Mouse (Mus musculus): ENCODE results near the gene Primpol. TPM values are rescaled to one million over a fixed set of nuclear protein-coding genes. Genes with fewer than 3 reads are reported as not detected.
"Not testable (repeated sequence)": the region's sequence is repeated elsewhere in the genome, so short reads cannot be mapped to it uniquely, and the experiment has no call there.

Gene Primpol
- polyA plus RNA-seq, 2 experiments: 10.1 to 16.8 TPM

DNA sequence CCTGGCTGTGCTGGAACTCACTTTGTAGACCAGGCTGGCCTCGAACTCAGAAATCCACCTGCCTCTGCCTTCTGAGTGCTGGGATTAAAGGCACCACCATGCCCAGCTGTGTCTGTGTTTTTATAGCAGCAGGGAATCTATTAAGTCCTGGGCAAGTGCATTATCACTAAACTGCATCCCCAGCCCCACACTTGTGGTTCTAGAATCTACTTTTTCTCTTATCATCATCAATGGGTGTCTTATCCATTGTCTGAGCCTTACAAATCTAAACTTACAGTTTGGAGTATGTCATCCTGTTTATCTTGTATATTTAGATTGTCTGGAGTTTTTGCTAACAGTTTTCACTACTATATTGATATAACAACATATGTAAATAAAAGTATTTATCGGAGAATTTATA, 28.3 kb downstream of the Primpol start:
- no peak for DNase-seq (ENCODE audit: low spot score)
- 95% methylated on average over 2 of the region's 2 CpGs for WGBS
- no peak for TF ChIP-seq POLR2A (IDR thresholded peaks at IDR 0.05; ENCODE audit: borderline replicate concordance, extremely low read depth, insufficient read depth, insufficient read length)

GRCm38 (mm10) chr8:46587911-46588310, 29.1 kb downstream of the Primpol start:
- H3K4me2 ChIP-seq (replicated peaks; ENCODE audit: low read depth, low read length, severe bottlenecking): no peak overlapping the region
- H3K36me3 ChIP-seq (ENCODE audit: control insufficient read depth, insufficient read depth, low read length): peaks cover 6% of the 10 kb centered on the region
- H3K9me3 ChIP-seq (ENCODE audit: control insufficient read depth, low read length): no peaks in the 10 kb centered on the region
- ATAC-seq (ENCODE audit: low FRiP score, low read depth) (no peak), DNase-seq (ENCODE audit: low spot score) (no peak)
- no peak overlapping the region for H3K9ac ChIP-seq (ENCODE audit: low read depth, low read length, severe bottlenecking)
- no peaks in the 10 kb centered on the region for H3K27me3 ChIP-seq (ENCODE audit: control insufficient read depth, insufficient read depth, low read length)
- WGBS: 87% methylated on average over 5 of the region's 5 CpGs
- TF ChIP-seq POLR2A (IDR thresholded peaks at IDR 0.05; ENCODE audit: borderline replicate concordance, extremely low read depth, insufficient read depth, insufficient read length): no peak
- no peak overlapping the region for H3K4me3 ChIP-seq (replicated peaks; ENCODE audit: low read length)
- H3K27ac ChIP-seq (replicated peaks; ENCODE audit: low read depth, low read length): no peak overlapping the region
- H3K4me1 ChIP-seq (ENCODE audit: control insufficient read depth, insufficient read depth, low read length): no peaks in the 10 kb centered on the region

More for the DNA sequence above, 28.3 kb downstream of the Primpol start:
- no peaks in the 10 kb centered on the region for H3K4me1 ChIP-seq (ENCODE audit: control insufficient read depth, insufficient read depth, low read length)
- no peak for ATAC-seq (ENCODE audit: low FRiP score, low read depth)
- no peaks in the 10 kb centered on the region for H3K9me3 ChIP-seq (ENCODE audit: control insufficient read depth, low read length)
- H3K9ac ChIP-seq (ENCODE audit: low read depth, low read length, severe bottlenecking): no peak overlapping the region
- H3K27me3 ChIP-seq (ENCODE audit: control insufficient read depth, insufficient read depth, low read length): no peaks in the 10 kb centered on the region
- H3K36me3 ChIP-seq (ENCODE audit: control insufficient read depth, insufficient read depth, low read length): peaks cover 6% of the 10 kb centered on the region
- H3K4me2 ChIP-seq (replicated peaks; ENCODE audit: low read depth, low read length, severe bottlenecking): no peak overlapping the region
- no peak overlapping the region for H3K4me3 ChIP-seq (replicated peaks; ENCODE audit: low read length)
- H3K27ac ChIP-seq (replicated peaks; ENCODE audit: low read depth, low read length): no peak overlapping the region

DNA sequence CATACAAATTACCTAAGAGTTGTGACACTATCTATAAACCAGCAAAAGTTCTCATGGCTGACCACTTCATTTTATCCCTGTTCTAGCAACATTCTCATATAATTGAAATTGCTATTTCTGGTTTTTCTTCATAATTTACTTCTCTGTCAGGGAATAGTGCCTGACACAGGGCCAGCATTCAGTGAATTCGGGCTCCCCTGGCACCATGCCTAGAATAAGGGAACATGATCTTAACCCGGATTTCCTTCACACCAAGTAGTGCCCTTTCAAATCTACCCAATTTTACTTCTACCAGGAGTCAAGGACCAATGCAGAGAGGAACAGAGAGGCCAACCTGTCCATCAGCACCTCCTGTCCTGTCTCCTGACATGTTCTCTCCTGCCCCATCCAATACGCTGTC, 31.4 kb downstream of the Primpol start:
- H3K4me3 ChIP-seq (replicated peaks; ENCODE audit: low read length): no peak overlapping the region
- H3K9ac ChIP-seq (ENCODE audit: low read depth, low read length, severe bottlenecking): no peak overlapping the region
- peaks cover 12% of the 10 kb centered on the region; the same call in 1 of the 2 replicates for H3K36me3 ChIP-seq (ENCODE audit: control insufficient read depth, insufficient read depth, low read length)
- no peaks in the 10 kb centered on the region for H3K4me1 ChIP-seq (ENCODE audit: control insufficient read depth, insufficient read depth, low read length)
- 63% methylated on average over 3 of the region's 3 CpGs for WGBS
- no peak overlapping the region for H3K27ac ChIP-seq (replicated peaks; ENCODE audit: low read depth, low read length)
- no peaks in the 10 kb centered on the region for H3K27me3 ChIP-seq (ENCODE audit: control insufficient read depth, insufficient read depth, low read length)
- no peak overlapping the region for H3K4me2 ChIP-seq (replicated peaks; ENCODE audit: low read depth, low read length, severe bottlenecking)
- H3K9me3 ChIP-seq (ENCODE audit: control insufficient read depth, low read length): no peaks in the 10 kb centered on the region
- no peak for TF ChIP-seq POLR2A (IDR thresholded peaks at IDR 0.05; ENCODE audit: borderline replicate concordance, extremely low read depth, insufficient read depth, insufficient read length)
- ATAC-seq (ENCODE audit: low FRiP score, low read depth) (no peak), DNase-seq (ENCODE audit: low spot score) (no peak)

GRCm38 (mm10) chr8:46584328-46584727, 32.7 kb downstream of the Primpol start:
- not testable (repeated sequence) for H3K27me3 ChIP-seq (ENCODE audit: control insufficient read depth, insufficient read depth, low read length); ATAC-seq (ENCODE audit: low FRiP score, low read depth); H3K4me1 ChIP-seq (ENCODE audit: control insufficient read depth, insufficient read depth, low read length); H3K4me3 ChIP-seq (replicated peaks; ENCODE audit: low read length); H3K9ac ChIP-seq (ENCODE audit: low read depth, low read length, severe bottlenecking); H3K4me2 ChIP-seq (replicated peaks; ENCODE audit: low read depth, low read length, severe bottlenecking); H3K27ac ChIP-seq (replicated peaks; ENCODE audit: low read depth, low read length); DNase-seq (ENCODE audit: low spot score); H3K9me3 ChIP-seq (ENCODE audit: control insufficient read depth, low read length)
- H3K36me3 ChIP-seq (ENCODE audit: control insufficient read depth, insufficient read depth, low read length): peaks cover 21% of the 10 kb centered on the region
- WGBS: 58% methylated on average over 4 of the region's 4 CpGs

- Histone ChIP-seq H3K36me3 (ENCODE audit: control insufficient read depth, insufficient read depth, low read length) (peaks cover 62% of the 10 kb centered on the region), H3K4me2 (replicated peaks; ENCODE audit: low read depth, low read length, severe bottlenecking) (no peak overlapping the region), H3K9me3 (ENCODE audit: control insufficient read depth, low read length) (no peaks in the 10 kb centered on the region), H3K4me3 (replicated peaks; ENCODE audit: low read length) (no peak overlapping the region), H3K9ac (ENCODE audit: low read depth, low read length, severe bottlenecking) (no peak overlapping the region), H3K27me3 (ENCODE audit: control insufficient read depth, insufficient read depth, low read length) (no peaks in the 10 kb centered on the region), H3K27ac (replicated peaks; ENCODE audit: low read depth, low read length) (no peak overlapping the region), H3K4me1 (ENCODE audit: control insufficient read depth, insufficient read depth, low read length) (no peaks in the 10 kb centered on the region)
- DNase-seq (ENCODE audit: low spot score) (no peak), ATAC-seq (ENCODE audit: low FRiP score, low read depth) (no peak)
- 96% methylated on average over 9 of the region's 9 CpGs for WGBS
- no peak for TF ChIP-seq POLR2A (IDR thresholded peaks at IDR 0.05; ENCODE audit: borderline replicate concordance, extremely low read depth, insufficient read depth, insufficient read length)
Observed at GRCm38 (mm10) chr8:46578794-46579193, 38.2 kb downstream of the Primpol start.

DNA sequence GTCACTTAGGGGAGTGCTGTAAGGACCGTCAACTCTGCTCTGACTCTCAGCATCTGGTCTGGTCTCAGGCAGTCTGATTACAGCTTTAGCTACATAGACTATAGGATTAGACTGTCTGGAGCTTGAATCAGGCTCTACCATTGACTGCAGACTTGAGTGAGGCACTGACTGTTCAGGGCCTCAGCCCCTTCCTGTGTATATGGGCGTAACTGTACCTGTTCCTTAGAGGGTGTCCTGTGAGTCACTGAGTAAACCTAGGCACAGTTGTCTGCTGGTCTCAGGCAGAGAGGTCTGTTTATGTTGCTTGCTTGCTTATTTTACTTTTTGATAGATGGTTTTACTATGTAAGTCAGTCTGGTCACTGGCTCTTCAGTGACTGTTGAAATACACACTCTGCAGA, 43.0 kb downstream of the Primpol start:
- Histone ChIP-seq H3K36me3 (ENCODE audit: control insufficient read depth, insufficient read depth, low read length) (peaks cover 43% of the 10 kb centered on the region), H3K9ac (ENCODE audit: low read depth, low read length, severe bottlenecking) (no peak overlapping the region), H3K4me2 (replicated peaks; ENCODE audit: low read depth, low read length, severe bottlenecking) (no peak overlapping the region), H3K27ac (replicated peaks; ENCODE audit: low read depth, low read length) (no peak overlapping the region), H3K4me1 (ENCODE audit: control insufficient read depth, insufficient read depth, low read length) (no peaks in the 10 kb centered on the region), H3K4me3 (replicated peaks; ENCODE audit: low read length) (no peak overlapping the region), H3K9me3 (ENCODE audit: control insufficient read depth, low read length) (no peaks in the 10 kb centered on the region), H3K27me3 (ENCODE audit: control insufficient read depth, insufficient read depth, low read length) (no peaks in the 10 kb centered on the region)
- TF ChIP-seq POLR2A (IDR thresholded peaks at IDR 0.05; ENCODE audit: borderline replicate concordance, extremely low read depth, insufficient read depth, insufficient read length): no peak
- ATAC-seq (ENCODE audit: low FRiP score, low read depth) (no peak), DNase-seq (ENCODE audit: low spot score) (no peak)
- WGBS: 76% methylated on average over 2 of the region's 2 CpGs

Measured in limb, embryonic 14.5 days (tissue).